Mouse (Mus musculus) ES-E14 (cell line): ENCODE results near the gene Reep3.

Experiments used
- ZC3H11A ChIP-seq: IDR thresholded peaks from 2 replicates; pipeline ENCODE4 v1.6.1; 2012; ENCODE audit warnings: low read depth, mild to moderate bottlenecking, inconsistent platforms, low read length, borderline replicate concordance
- ZNF384 ChIP-seq: IDR thresholded peaks from 2 replicates; pipeline ENCODE4 v1.6.1; 2012; ENCODE audit warnings: low read depth, low read length, inconsistent platforms

DNA sequence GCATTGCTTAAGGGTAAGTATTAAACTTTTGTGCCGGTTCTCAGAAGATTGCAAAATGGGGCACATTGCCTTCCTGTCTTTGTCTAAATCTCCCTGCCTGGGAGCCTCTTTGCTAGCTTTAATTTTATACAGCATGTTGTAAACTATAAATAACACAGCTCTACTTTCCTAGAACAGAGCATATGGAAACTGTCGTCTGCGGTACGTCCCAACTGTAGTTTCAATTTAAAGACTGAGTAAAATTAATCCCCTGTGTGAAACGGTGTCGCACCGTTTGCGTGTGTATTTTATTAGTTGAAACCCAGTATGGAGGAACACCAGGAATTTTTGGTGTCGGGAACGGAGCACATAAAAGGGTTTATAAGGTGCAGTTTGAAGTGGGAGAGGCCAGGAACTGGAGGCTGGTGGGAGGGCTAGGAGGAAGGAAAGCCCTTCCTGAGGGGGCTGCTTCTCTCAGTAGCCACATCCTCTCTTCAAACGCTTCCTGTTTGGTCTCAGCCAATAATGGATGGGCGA, 92.2 kb downstream of the Reep3 start:
- TF ChIP-seq ZNF384, result no peak
- TF ChIP-seq ZC3H11A, result no peak
